Mouse (Mus musculus): ENCODE measurements at regions not wholly inside any gene's neighbourhood (a gene's known extent, or its start where the extent isn't known, plus 50 kb on each side); places are given as distances from the start of the nearest gene placed in this dataset.

GRCm38 (mm10) chr11:63630336-63630735, 291.8 kb downstream of the Hs3st3b1 start:
- no peaks in the 10 kb centered on the region for H3K9me3 ChIP-seq (ENCODE audit: control insufficient read depth, low read length)
- no peaks in the 10 kb centered on the region for H3K36me3 ChIP-seq (ENCODE audit: control insufficient read depth, insufficient read depth, low read length)
- ATAC-seq (ENCODE audit: low read depth): no peak
- 61% methylated on average over 11 of the region's 11 CpGs for WGBS
- no peaks in the 10 kb centered on the region for H3K4me1 ChIP-seq (replicated peaks; ENCODE audit: control insufficient read depth, insufficient read depth, low read length)
- H3K4me2 ChIP-seq (ENCODE audit: low read depth, low read length): no peak overlapping the region
- H3K27ac ChIP-seq (ENCODE audit: low read length): no peak overlapping the region
- no peak overlapping the region for H3K9ac ChIP-seq (ENCODE audit: low read length)
- H3K4me3 ChIP-seq (ENCODE audit: low read length): no peak overlapping the region
- H3K27me3 ChIP-seq (ENCODE audit: control insufficient read depth, insufficient read depth, low read depth, low read length): no peaks in the 10 kb centered on the region

- H3K27ac ChIP-seq (ENCODE audit: low read length): no peak overlapping the region
- no peaks in the 10 kb centered on the region for H3K9me3 ChIP-seq (ENCODE audit: control insufficient read depth, low read length)
- no peak overlapping the region for H3K4me2 ChIP-seq (ENCODE audit: low read depth, low read length)
- WGBS: 86% methylated on average over 9 of the region's 9 CpGs
- H3K4me3 ChIP-seq (ENCODE audit: low read length): no peak overlapping the region
- no peaks in the 10 kb centered on the region for H3K27me3 ChIP-seq (ENCODE audit: control insufficient read depth, insufficient read depth, low read depth, low read length)
- no peak for ATAC-seq (ENCODE audit: low read depth)
- no peaks in the 10 kb centered on the region for H3K36me3 ChIP-seq (ENCODE audit: control insufficient read depth, insufficient read depth, low read length)
- no peak overlapping the region for H3K9ac ChIP-seq (ENCODE audit: low read length)
- H3K4me1 ChIP-seq (replicated peaks; ENCODE audit: control insufficient read depth, insufficient read depth, low read length): no peaks in the 10 kb centered on the region
Measured at GRCm38 (mm10) chr11:63657057-63657456, 265.0 kb downstream of the Hs3st3b1 start.

- no peak overlapping the region for H3K27ac ChIP-seq (ENCODE audit: low read length)
- WGBS: 48% methylated on average over 12 of the region's 12 CpGs
- H3K36me3 ChIP-seq (ENCODE audit: control insufficient read depth, insufficient read depth, low read length): no peaks in the 10 kb centered on the region
- ATAC-seq (ENCODE audit: low read depth): no peak
- no peak overlapping the region for H3K4me2 ChIP-seq (ENCODE audit: low read depth, low read length)
- H3K27me3 ChIP-seq (ENCODE audit: control insufficient read depth, insufficient read depth, low read depth, low read length): no peaks in the 10 kb centered on the region
- H3K4me1 ChIP-seq (replicated peaks; ENCODE audit: control insufficient read depth, insufficient read depth, low read length): no peaks in the 10 kb centered on the region
- H3K9ac ChIP-seq (ENCODE audit: low read length): no peak overlapping the region
- H3K4me3 ChIP-seq (ENCODE audit: low read length): no peak overlapping the region
- no peaks in the 10 kb centered on the region for H3K9me3 ChIP-seq (ENCODE audit: control insufficient read depth, low read length)
Measured at GRCm38 (mm10) chr11:63665268-63665934, 256.7 kb downstream of the Hs3st3b1 start.

DNA sequence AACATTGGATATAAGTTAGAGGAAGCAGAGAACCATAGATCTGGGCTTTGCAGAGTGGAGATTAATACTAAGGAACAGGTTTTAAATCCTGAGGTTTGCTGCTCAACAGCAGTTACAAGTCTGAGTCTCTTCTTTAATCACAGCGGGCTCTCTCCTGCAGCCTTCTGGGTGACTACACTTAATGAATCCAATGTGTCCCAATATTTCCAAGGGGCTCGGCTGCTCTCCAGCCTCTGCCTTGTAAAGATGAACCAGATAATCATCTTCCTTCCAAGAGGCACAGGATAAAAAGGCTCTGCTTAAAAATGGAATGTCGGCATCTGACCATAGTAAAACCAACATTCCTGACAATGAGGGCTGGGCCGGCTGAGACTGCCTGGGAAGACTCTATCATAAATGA, 251.6 kb downstream of the Hs3st3b1 start:
- H3K9ac ChIP-seq (ENCODE audit: low read length): no peak overlapping the region
- no peak overlapping the region for H3K4me3 ChIP-seq (ENCODE audit: low read length)
- no peak overlapping the region for H3K27ac ChIP-seq (ENCODE audit: low read length)
- no peaks in the 10 kb centered on the region for H3K9me3 ChIP-seq (ENCODE audit: control insufficient read depth, low read length)
- H3K27me3 ChIP-seq (ENCODE audit: control insufficient read depth, insufficient read depth, low read depth, low read length): no peaks in the 10 kb centered on the region
- 62% methylated on average over 4 of the region's 4 CpGs for WGBS
- H3K4me1 ChIP-seq (replicated peaks; ENCODE audit: control insufficient read depth, insufficient read depth, low read length): no peaks in the 10 kb centered on the region
- no peak for ATAC-seq (ENCODE audit: low read depth)
- H3K36me3 ChIP-seq (ENCODE audit: control insufficient read depth, insufficient read depth, low read length): no peaks in the 10 kb centered on the region
- no peak overlapping the region for H3K4me2 ChIP-seq (ENCODE audit: low read depth, low read length)

GRCm38 (mm10) chr11:63671816-63672215, 250.3 kb downstream of the Hs3st3b1 start:
- Histone ChIP-seq H3K27me3 (ENCODE audit: control insufficient read depth, insufficient read depth, low read depth, low read length) (no peaks in the 10 kb centered on the region), H3K9me3 (ENCODE audit: control insufficient read depth, low read length) (no peaks in the 10 kb centered on the region), H3K4me2 (ENCODE audit: low read depth, low read length) (no peak overlapping the region), H3K9ac (ENCODE audit: low read length) (no peak overlapping the region), H3K4me3 (ENCODE audit: low read length) (no peak overlapping the region), H3K27ac (ENCODE audit: low read length) (no peak overlapping the region), H3K36me3 (ENCODE audit: control insufficient read depth, insufficient read depth, low read length) (no peaks in the 10 kb centered on the region), H3K4me1 (replicated peaks; ENCODE audit: control insufficient read depth, insufficient read depth, low read length) (no peaks in the 10 kb centered on the region)
- WGBS: 40% methylated on average over 2 of the region's 2 CpGs
- ATAC-seq (ENCODE audit: low read depth): no peak

DNA sequence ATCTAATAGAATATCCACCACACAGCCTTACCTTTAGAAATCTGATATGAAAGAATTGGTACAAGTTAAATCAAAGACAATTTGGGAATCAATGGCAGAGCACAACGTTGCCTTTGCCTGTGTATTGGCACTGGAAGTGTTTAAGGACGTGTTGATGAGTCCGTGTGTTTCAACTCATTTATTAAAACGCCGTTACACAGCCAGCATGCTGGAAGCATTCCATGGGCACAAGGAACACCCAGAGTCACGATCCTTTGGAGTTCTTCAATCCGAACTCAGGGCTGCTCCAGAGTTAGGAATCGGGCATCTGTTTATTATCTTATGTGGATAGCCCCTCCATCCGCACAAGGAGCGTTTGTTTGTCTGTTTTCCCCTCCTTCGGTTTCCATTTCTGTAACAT, 244.2 kb downstream of the Hs3st3b1 start:
- 67% methylated on average over 11 of the region's 11 CpGs for WGBS

DNA sequence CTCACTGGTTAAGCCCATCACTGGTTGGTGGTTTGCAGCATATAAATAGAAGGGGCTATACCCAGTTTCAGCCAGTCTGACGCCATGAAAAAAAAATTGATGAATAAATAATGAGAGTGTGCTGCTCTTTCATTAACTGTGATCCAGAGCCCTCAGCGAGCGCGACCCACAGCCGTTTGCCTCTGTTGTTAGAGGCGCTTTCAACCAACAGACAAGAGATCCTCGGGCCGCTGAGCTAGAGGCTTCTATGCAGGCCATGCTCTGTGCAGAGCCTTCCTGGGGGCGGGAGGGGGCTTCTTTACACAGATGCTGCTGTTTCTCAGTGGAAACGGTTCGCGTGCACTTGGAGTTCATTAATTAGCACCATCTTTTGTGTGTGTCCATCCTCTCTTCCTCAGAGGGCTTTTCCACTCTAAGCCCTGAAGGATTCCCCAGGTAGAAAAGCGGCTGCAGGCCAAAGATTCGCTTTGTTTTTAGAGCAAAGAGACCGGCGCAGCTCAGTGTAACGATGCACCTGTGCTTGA, 243.6 kb downstream of the Hs3st3b1 start:
- no peaks in the 10 kb centered on the region for H3K4me1 ChIP-seq (replicated peaks; ENCODE audit: control insufficient read depth, insufficient read depth, low read length)
- no peaks in the 10 kb centered on the region for H3K27me3 ChIP-seq (ENCODE audit: control insufficient read depth, insufficient read depth, low read depth, low read length)
- H3K4me3 ChIP-seq (ENCODE audit: low read length): no peak overlapping the region
- 79% methylated on average over 17 of the region's 17 CpGs for WGBS
- no peak overlapping the region for H3K27ac ChIP-seq (ENCODE audit: low read length)
- H3K9ac ChIP-seq (ENCODE audit: low read length): no peak overlapping the region
- no peaks in the 10 kb centered on the region for H3K36me3 ChIP-seq (ENCODE audit: control insufficient read depth, insufficient read depth, low read length)
- no peak overlapping the region for H3K4me2 ChIP-seq (ENCODE audit: low read depth, low read length)
- H3K9me3 ChIP-seq (ENCODE audit: control insufficient read depth, low read length): no peaks in the 10 kb centered on the region
- no peak for ATAC-seq (ENCODE audit: low read depth)

More for the DNA sequence above, 244.2 kb downstream of the Hs3st3b1 start:
- no peaks in the 10 kb centered on the region for H3K4me1 ChIP-seq (replicated peaks; ENCODE audit: control insufficient read depth, insufficient read depth, low read length)
- no peak overlapping the region for H3K4me2 ChIP-seq (ENCODE audit: low read depth, low read length)
- H3K9ac ChIP-seq (ENCODE audit: low read length): no peak overlapping the region
- no peak overlapping the region for H3K27ac ChIP-seq (ENCODE audit: low read length)
- H3K4me3 ChIP-seq (ENCODE audit: low read length): no peak overlapping the region
- H3K36me3 ChIP-seq (ENCODE audit: control insufficient read depth, insufficient read depth, low read length): no peaks in the 10 kb centered on the region
- H3K27me3 ChIP-seq (ENCODE audit: control insufficient read depth, insufficient read depth, low read depth, low read length): no peaks in the 10 kb centered on the region
- H3K9me3 ChIP-seq (ENCODE audit: control insufficient read depth, low read length): no peaks in the 10 kb centered on the region
- no peak for ATAC-seq (ENCODE audit: low read depth)

DNA sequence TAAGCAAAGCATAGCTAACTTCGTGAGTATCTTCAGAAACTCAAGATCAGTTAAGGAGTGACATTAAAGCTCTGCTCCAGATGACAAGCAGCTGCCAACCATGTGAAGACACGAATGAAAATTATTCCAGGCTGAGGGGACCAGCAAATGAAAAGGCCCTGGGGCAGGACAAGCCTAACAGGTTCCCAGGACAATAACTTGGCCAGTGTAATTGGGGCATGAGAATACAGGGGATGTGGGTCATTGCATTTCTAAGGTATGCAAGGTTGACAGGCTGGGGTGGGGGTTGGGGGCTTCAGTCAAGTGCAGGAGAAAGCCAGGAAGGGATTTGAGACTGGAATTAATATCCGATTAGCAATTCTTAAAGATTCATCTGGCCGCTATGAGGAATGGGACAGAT, 242.6 kb downstream of the Hs3st3b1 start:
- Histone ChIP-seq H3K27me3 (ENCODE audit: control insufficient read depth, insufficient read depth, low read depth, low read length) (no peaks in the 10 kb centered on the region), H3K9ac (ENCODE audit: low read length) (no peak overlapping the region), H3K9me3 (ENCODE audit: control insufficient read depth, low read length) (no peaks in the 10 kb centered on the region), H3K36me3 (ENCODE audit: control insufficient read depth, insufficient read depth, low read length) (no peaks in the 10 kb centered on the region), H3K27ac (ENCODE audit: low read length) (no peak overlapping the region), H3K4me3 (ENCODE audit: low read length) (no peak overlapping the region), H3K4me2 (ENCODE audit: low read depth, low read length) (no peak overlapping the region), H3K4me1 (replicated peaks; ENCODE audit: control insufficient read depth, insufficient read depth, low read length) (no peaks in the 10 kb centered on the region)
- ATAC-seq (ENCODE audit: low read depth): no peak
- 66% methylated on average over 4 of the region's 4 CpGs for WGBS

DNA sequence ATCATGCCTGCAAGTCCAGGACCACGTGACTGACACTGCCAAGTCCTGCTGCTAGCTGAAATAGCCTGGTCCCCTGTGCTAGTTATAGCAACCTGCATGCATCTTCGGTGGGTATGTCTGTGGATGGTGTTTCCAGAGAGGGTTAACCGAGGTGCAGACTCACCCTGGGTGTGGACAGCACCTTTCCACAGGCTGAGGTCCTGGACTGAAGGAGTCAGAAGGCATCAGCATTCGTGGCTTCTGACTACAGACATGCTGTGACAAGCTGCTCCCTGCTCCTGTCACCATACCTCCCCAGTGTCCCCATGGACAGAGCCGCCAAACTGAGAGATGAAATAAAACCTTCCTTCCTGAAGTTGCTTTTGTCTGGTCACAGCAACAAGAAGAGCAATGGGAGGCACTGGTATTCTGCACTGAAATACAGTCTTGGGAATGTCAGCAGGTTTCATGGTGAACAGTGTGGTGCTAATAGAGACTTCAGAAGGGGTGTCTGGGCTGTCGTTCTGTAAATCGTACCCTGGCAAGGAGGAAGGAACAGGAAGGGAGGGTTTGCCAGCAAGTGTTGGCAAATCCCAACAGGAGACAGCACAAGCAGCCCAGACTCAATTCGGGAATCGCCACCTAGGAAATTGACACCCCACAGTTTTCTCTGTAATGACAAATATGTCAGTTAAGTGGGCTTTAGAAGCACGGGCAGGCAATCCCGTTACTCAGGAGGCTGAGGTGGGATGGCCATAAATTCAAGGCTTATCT, 237.7 kb downstream of the Hs3st3b1 start:
- no peak overlapping the region for H3K27ac ChIP-seq (ENCODE audit: low read length)
- H3K27me3 ChIP-seq (ENCODE audit: control insufficient read depth, insufficient read depth, low read depth, low read length): no peaks in the 10 kb centered on the region; the same call in 1 of the 2 replicates
- H3K9me3 ChIP-seq (ENCODE audit: control insufficient read depth, low read length): no peaks in the 10 kb centered on the region
- no peak overlapping the region for H3K4me3 ChIP-seq (ENCODE audit: low read length)
- no peak overlapping the region for H3K9ac ChIP-seq (ENCODE audit: low read length)
- H3K4me2 ChIP-seq (ENCODE audit: low read depth, low read length): no peak overlapping the region
- H3K4me1 ChIP-seq (replicated peaks; ENCODE audit: control insufficient read depth, insufficient read depth, low read length): no peaks in the 10 kb centered on the region
- WGBS: 50% methylated on average over 11 of the region's 11 CpGs
- no peak for ATAC-seq (ENCODE audit: low read depth)
- no peaks in the 10 kb centered on the region for H3K36me3 ChIP-seq (ENCODE audit: control insufficient read depth, insufficient read depth, low read length)

Data from lung, embryonic 16.5 days (tissue).